Mouse (Mus musculus) C2C12 (cell line): Measurements from ENCODE around the gene Ihh. TPM values are rescaled to one million over a fixed set of nuclear protein-coding genes. Genes with fewer than 3 reads are reported as not detected.

ENCODE experiments used
- H3K27me3 ChIP-seq: one replicate; pipeline ENCODE4 v1.6.1; 2011; ENCODE audit not compliant: control insufficient read depth, insufficient read depth, insufficient read length
- H3K36me3 ChIP-seq: one replicate; pipeline ENCODE4 v1.6.1; 2011; ENCODE audit not compliant: control insufficient read depth, insufficient read depth
- H3K4me3 ChIP-seq: one replicate; pipeline ENCODE4 v1.5.1; 2011; ENCODE audit warnings: mild to moderate bottlenecking, control low read depth; ENCODE audit not compliant: poor library complexity, insufficient read depth, severe bottlenecking
- H3K79me2 ChIP-seq: one replicate; pipeline ENCODE4 v1.6.1; 2011; ENCODE audit not compliant: control insufficient read depth, insufficient read depth
- H3K79me3 ChIP-seq: one replicate; pipeline ENCODE4 v1.6.1; 2011; ENCODE audit warnings: low read depth, control low read depth
- H3ac ChIP-seq: one replicate; pipeline ENCODE3; 2011; ENCODE audit warnings: low read depth; ENCODE audit not compliant: control insufficient read depth, insufficient read length
- CEBPB ChIP-seq: IDR thresholded peaks from one replicate; pipeline ENCODE4 v1.6.1; 2011; ENCODE audit warnings: low read depth, mild to moderate bottlenecking, control low read depth, moderate library complexity
- CTCF ChIP-seq: IDR thresholded peaks from one replicate; pipeline ENCODE4 v1.5.1; 2011; ENCODE audit not compliant: control insufficient read depth, insufficient read depth, insufficient read length
- FOSL1 ChIP-seq: IDR thresholded peaks from one replicate; pipeline ENCODE4 v1.8.0; 2011; ENCODE audit warnings: mild to moderate bottlenecking, low read length; ENCODE audit not compliant: poor library complexity, insufficient read depth, severe bottlenecking
- MAX ChIP-seq: IDR thresholded peaks from one replicate; pipeline ENCODE4 v1.6.1; 2011; ENCODE audit warnings: mild to moderate bottlenecking, control low read depth
- MYOD1 ChIP-seq: IDR thresholded peaks from one replicate; pipeline ENCODE4 v1.6.1; 2011; ENCODE audit warnings: low read depth; ENCODE audit not compliant: control insufficient read depth, insufficient read length
- MYOG ChIP-seq: IDR thresholded peaks from one replicate; pipeline ENCODE4 v1.6.1; 2011; ENCODE audit not compliant: control insufficient read depth, insufficient read length; ENCODE audit errors: extremely low read depth
- USF1 ChIP-seq: IDR thresholded peaks from one replicate; pipeline ENCODE4 v1.6.1; 2011; ENCODE audit warnings: low read depth, mild to moderate bottlenecking, control low read depth, moderate library complexity
- polyA plus RNA-seq: library from polyadenylated mRNA; unstranded; fragments of >200 nt; fragmentation: generic; extraction: Trizol; gene quantifications from one replicate; pipeline ENCODE4 v1.2.1, GENCODE M21; 2012; ENCODE audit warnings: missing spikeins

Ihh gene
- polyA plus RNA-seq, 1 experiment, result 0.07 TPM

DNA sequence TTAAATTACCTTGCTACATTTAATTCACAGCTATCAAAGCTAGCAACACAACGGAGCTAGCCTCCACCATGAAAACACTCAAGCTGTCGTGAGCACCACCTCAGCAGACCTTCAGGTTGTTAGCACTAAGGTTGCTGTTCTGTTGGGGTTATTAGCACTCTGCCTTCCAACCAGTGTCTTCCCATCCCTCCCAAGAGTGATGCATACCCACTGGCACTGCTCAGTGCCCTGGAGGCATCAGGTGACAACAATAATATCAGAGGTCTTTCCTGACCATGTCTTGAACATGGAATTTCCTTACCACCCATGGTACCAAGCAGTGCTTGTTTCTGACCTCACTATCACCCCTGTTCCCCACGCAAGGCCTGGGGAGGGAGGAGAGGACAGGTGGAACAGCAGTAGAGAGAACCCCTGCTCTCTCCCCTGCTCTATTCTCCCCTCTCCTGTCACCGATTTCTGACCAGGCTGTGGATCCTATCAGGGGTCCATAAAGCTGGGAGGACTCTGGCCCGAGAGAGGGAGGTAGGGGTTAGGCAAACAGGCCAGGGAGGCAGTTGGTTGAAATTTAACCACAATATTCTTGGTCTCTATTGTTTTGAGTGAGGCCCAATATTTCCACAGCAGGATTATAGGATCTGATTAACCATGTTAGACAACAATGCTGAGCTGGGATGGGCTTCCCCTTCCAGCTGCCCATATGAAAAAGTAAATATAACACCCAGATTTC is 10.8 kb upstream of the Ihh start:
- no peaks in the 10 kb centered on the region for H3K79me3 ChIP-seq
- no peaks in the 10 kb centered on the region for H3K79me2 ChIP-seq
- H3K36me3 ChIP-seq, result no peaks in the 10 kb centered on the region
- H3K27me3 ChIP-seq, result peaks cover 30% of the 10 kb centered on the region
- H3ac ChIP-seq, result no peak overlapping the region
- TF ChIP-seq CTCF (no peak), FOSL1 (no peak), CEBPB (no peak), MAX (no peak), USF1 (no peak), MYOG (no peak), MYOD1 (no peak)
- no peak overlapping the region for H3K4me3 ChIP-seq

- H3K79me3 ChIP-seq, result no peaks in the 10 kb centered on the region
- H3K27me3 ChIP-seq, result peaks cover 36% of the 10 kb centered on the region
- TF ChIP-seq MAX, result no peak
- no peak for TF ChIP-seq CEBPB
- no peak for TF ChIP-seq CTCF
- no peak for TF ChIP-seq USF1
- no peak for TF ChIP-seq MYOG
- TF ChIP-seq MYOD1, result no peak
- no peak for TF ChIP-seq FOSL1
- H3K36me3 ChIP-seq, result no peaks in the 10 kb centered on the region
- no peak overlapping the region for H3K4me3 ChIP-seq
- no peak overlapping the region for H3ac ChIP-seq
- H3K79me2 ChIP-seq, result no peaks in the 10 kb centered on the region
Observed at GRCm38 (mm10) chr1:74961722-74962121, 10.2 kb upstream of the Ihh start.

- H3K4me3 ChIP-seq, result no peak overlapping the region
- H3K27me3 ChIP-seq, result peaks cover 42% of the 10 kb centered on the region
- TF ChIP-seq FOSL1 (no peak), MAX (no peak), CTCF (no peak), MYOD1 (no peak), MYOG (no peak), USF1 (no peak), CEBPB (no peak)
Observed at GRCm38 (mm10) chr1:74960059-74960458, 8.6 kb upstream of the Ihh start.

DNA sequence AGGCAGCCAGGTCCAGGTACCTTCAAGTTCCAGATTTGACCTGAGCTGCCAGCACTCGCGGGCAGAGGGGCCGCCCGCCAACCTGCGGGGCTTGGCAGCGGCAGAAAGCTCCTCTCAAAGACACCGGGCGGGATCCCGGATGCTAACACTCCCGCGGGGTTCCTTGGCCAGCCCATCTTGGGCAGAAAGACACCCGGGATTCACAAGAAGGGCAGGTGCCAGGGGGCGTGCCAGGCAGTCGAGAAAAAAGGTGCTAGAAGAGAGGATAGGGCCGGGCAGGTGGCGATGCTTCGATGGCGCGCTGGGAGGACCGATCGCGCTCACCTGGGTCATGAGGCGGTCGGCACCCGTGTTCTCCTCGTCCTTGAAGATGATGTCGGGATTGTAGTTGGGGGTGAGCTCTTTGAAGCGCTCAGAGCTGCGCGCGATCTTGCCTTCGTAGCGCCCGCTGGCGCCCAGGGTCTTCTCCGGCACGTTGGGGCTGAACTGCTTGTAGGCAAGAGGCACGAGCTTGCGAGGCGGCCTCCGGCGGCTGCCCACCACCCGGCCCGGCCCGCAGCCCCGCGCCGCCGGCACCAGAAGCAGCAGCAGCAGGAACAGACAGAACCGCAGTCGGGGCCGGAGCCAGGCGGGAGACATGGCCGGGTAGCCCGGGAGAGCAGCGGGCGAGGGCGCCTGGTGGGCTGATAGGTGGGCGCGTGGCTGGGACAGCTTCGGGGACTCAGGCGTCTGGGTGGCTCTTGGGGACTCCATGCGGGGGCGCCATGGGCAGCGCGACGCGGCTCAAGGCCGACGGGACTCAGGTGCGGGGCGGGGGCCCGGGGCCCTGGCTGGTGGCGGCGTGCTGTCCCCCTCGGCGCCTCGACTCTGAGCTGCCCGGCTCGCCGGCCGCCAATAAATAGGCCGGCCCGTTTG is 639 bp downstream of the Ihh start:
- no peaks in the 10 kb centered on the region for H3K36me3 ChIP-seq
- H3K4me3 ChIP-seq, result no peak overlapping the region
- H3K79me2 ChIP-seq, result no peaks in the 10 kb centered on the region
- peaks cover 79% of the 10 kb centered on the region for H3K27me3 ChIP-seq
- H3K79me3 ChIP-seq, result no peaks in the 10 kb centered on the region
- no peak overlapping the region for H3ac ChIP-seq
- TF ChIP-seq USF1 (no peak), FOSL1 (no peak), CTCF (no peak), CEBPB (no peak), MYOD1 (no peak), MYOG (no peak), MAX (no peak)

More at GRCm38 (mm10) chr1:74960059-74960458, 8.6 kb upstream of the Ihh start:
- no peaks in the 10 kb centered on the region for H3K36me3 ChIP-seq
- H3K79me3 ChIP-seq, result no peaks in the 10 kb centered on the region
- no peaks in the 10 kb centered on the region for H3K79me2 ChIP-seq
- H3ac ChIP-seq, result no peak overlapping the region

GRCm38 (mm10) chr1:74950066-74950465 is 1.4 kb downstream of the Ihh start:
- Histone ChIP-seq H3K27me3 (peaks cover 86% of the 10 kb centered on the region), H3K79me2 (no peaks in the 10 kb centered on the region), H3K4me3 (no peak overlapping the region), H3ac (no peak overlapping the region), H3K36me3 (no peaks in the 10 kb centered on the region), H3K79me3 (no peaks in the 10 kb centered on the region)
- no peak for TF ChIP-seq FOSL1
- TF ChIP-seq CTCF, result no peak
- TF ChIP-seq MYOG, result no peak
- TF ChIP-seq MAX, result no peak
- no peak for TF ChIP-seq USF1
- TF ChIP-seq MYOD1, result no peak
- TF ChIP-seq CEBPB, result no peak

GRCm38 (mm10) chr1:74949666-74950050 is 1.8 kb downstream of the Ihh start:
- no peaks in the 10 kb centered on the region for H3K79me2 ChIP-seq
- H3K27me3 ChIP-seq, result peaks cover 89% of the 10 kb centered on the region
- H3ac ChIP-seq, result no peak overlapping the region
- H3K36me3 ChIP-seq, result no peaks in the 10 kb centered on the region
- TF ChIP-seq MYOD1 (no peak), MYOG (no peak), FOSL1 (no peak), CEBPB (no peak), CTCF (no peak), USF1 (no peak), MAX (no peak)
- H3K4me3 ChIP-seq, result no peak overlapping the region
- no peaks in the 10 kb centered on the region for H3K79me3 ChIP-seq
